Mouse (Mus musculus) C2C12 (cell line): ENCODE measurements at regions not wholly inside any gene's neighbourhood (a gene's known extent, or its start where the extent isn't known, plus 50 kb on each side); places are given as distances from the start of the nearest gene placed in this dataset.

Experiments used
- CEBPB ChIP-seq: IDR thresholded peaks from one replicate; pipeline ENCODE4 v1.6.1; 2011; ENCODE audit warnings: low read depth, mild to moderate bottlenecking, control low read depth, moderate library complexity
- CTCF ChIP-seq: IDR thresholded peaks from one replicate; pipeline ENCODE4 v1.5.1; 2011; ENCODE audit not compliant: control insufficient read depth, insufficient read depth, insufficient read length
- FOSL1 ChIP-seq: IDR thresholded peaks from one replicate; pipeline ENCODE4 v1.8.0; 2011; ENCODE audit warnings: mild to moderate bottlenecking, low read length; ENCODE audit not compliant: poor library complexity, insufficient read depth, severe bottlenecking
- MAX ChIP-seq: IDR thresholded peaks from one replicate; pipeline ENCODE4 v1.6.1; 2011; ENCODE audit warnings: mild to moderate bottlenecking, control low read depth

DNA sequence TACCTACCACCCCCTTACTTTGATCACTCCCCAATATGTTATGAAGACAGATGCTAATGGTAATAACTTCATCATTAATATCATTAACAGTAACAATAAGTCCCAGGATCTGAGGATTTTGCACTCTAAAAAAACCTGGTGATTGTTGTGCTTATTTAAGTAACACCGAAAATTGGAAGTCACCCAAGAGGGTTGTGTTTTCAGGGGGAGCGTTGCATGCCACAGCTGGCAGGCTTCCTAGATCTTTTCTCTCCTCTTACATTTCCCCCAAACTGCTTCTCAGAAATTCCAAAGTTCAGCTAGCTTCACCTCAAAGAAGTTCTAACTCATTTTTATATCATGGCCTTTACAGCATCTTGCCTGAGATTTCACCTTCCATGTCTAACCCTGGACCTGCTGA lies 444.3 kb downstream of the Gm826 start:
- TF ChIP-seq CTCF, result no peak
- TF ChIP-seq FOSL1, result no peak
- TF ChIP-seq CEBPB, result no peak
- no peak for TF ChIP-seq MAX
